Comparison of ENCODE assay signal across 11 mouse cellular contexts in the genomic region with DNA sequence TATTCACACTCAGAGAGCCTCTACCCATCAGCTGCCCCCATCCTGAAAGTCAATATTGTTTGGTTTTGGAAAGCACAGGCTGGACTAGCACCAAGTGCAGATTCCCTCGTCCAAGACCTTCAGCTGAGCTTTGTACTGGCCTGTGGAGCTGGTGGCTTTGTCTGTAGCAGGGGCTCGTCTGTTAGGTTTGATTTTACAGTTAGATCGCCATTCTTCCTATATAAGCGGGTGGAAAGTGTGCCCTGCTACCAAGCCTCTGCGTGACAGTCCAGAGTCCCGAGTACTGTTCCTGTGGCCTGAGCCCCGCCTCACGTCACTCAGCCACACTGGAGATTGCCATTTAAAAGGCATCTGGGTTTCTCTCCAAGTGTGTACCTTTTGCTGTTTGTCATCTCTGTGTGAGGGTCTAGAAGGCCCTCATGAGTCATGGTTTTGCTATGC.
DNase-seq lines count a peak whose midpoint lies in the region; ATAC-seq and TF ChIP-seq lines count a peak whose summit lies in the region.
"Had no signal": no experiment of that assay in that cellular context is flagged by ENCODE, and none has a peak within 500 bp of the region (broad histone marks: within the 10 kb centered on the region; RNA-seq: fewer than 3 reads in every experiment).

No protein-coding gene starts in this region.

- H3K36me3 ChIP-seq in hindbrain, embryonic 10.5 days: no peaks in the 10 kb centered on the region
- no peaks in the 10 kb centered on the region for H3K36me3 ChIP-seq in hindbrain, embryonic 12.5 days
- H3K36me3 ChIP-seq in midbrain, embryonic 10.5 days: no peaks in the 10 kb centered on the region
- H3K36me3 ChIP-seq in midbrain, embryonic 13.5 days: no peaks in the 10 kb centered on the region
- H3K36me3 ChIP-seq in hindbrain, embryonic 15.5 days: no peaks in the 10 kb centered on the region
- no peaks in the 10 kb centered on the region for H3K36me3 ChIP-seq in stomach, postnatal 0 days (ENCODE audit: control insufficient read depth, insufficient read depth, low read length)
- H3K36me3 ChIP-seq: heart, embryonic 13.5 days had no signal

- no peak for ATAC-seq in hindbrain, embryonic 12.5 days (ENCODE audit: low FRiP score)
- no peak for ATAC-seq in midbrain, embryonic 13.5 days
- no peak for ATAC-seq in hindbrain, embryonic 15.5 days (ENCODE audit: low FRiP score, low read depth)
- ATAC-seq in stomach, postnatal 0 days (ENCODE audit: low FRiP score, low TSS enrichment): no peak

- no peak for TF ChIP-seq EP300 in stomach, postnatal 0 days (optimal IDR thresholded peaks at IDR 0.05)

- no peaks in the 10 kb centered on the region for H3K27me3 ChIP-seq in hindbrain, embryonic 10.5 days (ENCODE audit: insufficient read depth, poor library complexity, severe bottlenecking)
- no peaks in the 10 kb centered on the region for H3K27me3 ChIP-seq in hindbrain, embryonic 12.5 days
- no peaks in the 10 kb centered on the region for H3K27me3 ChIP-seq in midbrain, embryonic 10.5 days (ENCODE audit: low read depth, poor library complexity, severe bottlenecking)
- H3K27me3 ChIP-seq in midbrain, embryonic 13.5 days: no peaks in the 10 kb centered on the region
- H3K27me3 ChIP-seq in hindbrain, embryonic 15.5 days: no peaks in the 10 kb centered on the region
- no peaks in the 10 kb centered on the region for H3K27me3 ChIP-seq in stomach, postnatal 0 days (ENCODE audit: control insufficient read depth, insufficient read depth, low read length)
- H3K27me3 ChIP-seq: heart, embryonic 13.5 days had no signal

- no peaks in the 10 kb centered on the region for H3K9me3 ChIP-seq in hindbrain, embryonic 10.5 days
- no peaks in the 10 kb centered on the region for H3K9me3 ChIP-seq in hindbrain, embryonic 12.5 days (replicated peaks)
- H3K9me3 ChIP-seq in midbrain, embryonic 10.5 days (replicated peaks): no peaks in the 10 kb centered on the region
- no peaks in the 10 kb centered on the region for H3K9me3 ChIP-seq in midbrain, embryonic 13.5 days
- no peaks in the 10 kb centered on the region for H3K9me3 ChIP-seq in hindbrain, embryonic 15.5 days
- no peaks in the 10 kb centered on the region for H3K9me3 ChIP-seq in stomach, postnatal 0 days (ENCODE audit: control insufficient read depth, low read length)
- H3K9me3 ChIP-seq: heart, embryonic 13.5 days had no signal

- H3K4me3 ChIP-seq in hindbrain, embryonic 10.5 days: no peak overlapping the region
- H3K4me3 ChIP-seq in hindbrain, embryonic 12.5 days: no peak overlapping the region
- no peak overlapping the region for H3K4me3 ChIP-seq in midbrain, embryonic 10.5 days
- no peak overlapping the region for H3K4me3 ChIP-seq in midbrain, embryonic 13.5 days (replicated peaks)
- no peak overlapping the region for H3K4me3 ChIP-seq in hindbrain, embryonic 15.5 days
- no peak overlapping the region for H3K4me3 ChIP-seq in stomach, postnatal 0 days (ENCODE audit: low read depth, low read length)
- H3K4me3 ChIP-seq: heart, embryonic 13.5 days had no signal

- DNase-seq in hindbrain, embryonic 10.5 days (ENCODE audit: low spot score): no peak
- no peak for DNase-seq in midbrain, embryonic 10.5 days (ENCODE audit: low spot score)
- DNase-seq in stomach, postnatal 0 days (ENCODE audit: low spot score): no peak
- no peak for DNase-seq in left cerebral cortex, postnatal 4 days
- no peak for DNase-seq in adrenal gland, adult 8-10 months
- DNase-seq: kidney, adult 18-20 months; retina, postnatal 1 day had no signal

- no peak overlapping the region for H3K9ac ChIP-seq in hindbrain, embryonic 12.5 days
- no peak overlapping the region for H3K9ac ChIP-seq in midbrain, embryonic 13.5 days (replicated peaks)
- H3K9ac ChIP-seq in hindbrain, embryonic 15.5 days: no peak overlapping the region
- H3K9ac ChIP-seq in stomach, postnatal 0 days (ENCODE audit: low read length): 0 out of 2 replicates have a peak overlapping the region, but pooled peaks have one; percentile 5
- H3K9ac ChIP-seq: heart, embryonic 13.5 days had no signal

- TF ChIP-seq CTCF in stomach, postnatal 0 days (IDR thresholded peaks at IDR 0.05; ENCODE audit: low read depth): no peak

- peaks cover 12% of the 10 kb centered on the region for H3K4me1 ChIP-seq in hindbrain, embryonic 10.5 days (replicated peaks)
- H3K4me1 ChIP-seq in hindbrain, embryonic 12.5 days: peaks cover 6% of the 10 kb centered on the region
- peaks cover 9% of the 10 kb centered on the region for H3K4me1 ChIP-seq in midbrain, embryonic 10.5 days
- H3K4me1 ChIP-seq in midbrain, embryonic 13.5 days (replicated peaks): peaks cover 9% of the 10 kb centered on the region; the same call in 1 of the 2 replicates
- H3K4me1 ChIP-seq in hindbrain, embryonic 15.5 days (replicated peaks): peaks cover 14% of the 10 kb centered on the region; the same call in 1 of the 2 replicates
- no peaks in the 10 kb centered on the region for H3K4me1 ChIP-seq in stomach, postnatal 0 days (replicated peaks; ENCODE audit: control insufficient read depth, insufficient read depth)

- intact Hi-C loops in left cerebral cortex, postnatal 4 days (cut with DNase I): no loop called here

- H3K27ac ChIP-seq in hindbrain, embryonic 10.5 days: peak overlapping the region; percentile 9; the same call in 1 of the 2 replicates
- H3K27ac ChIP-seq in hindbrain, embryonic 12.5 days: no peak overlapping the region
- 0 out of 2 replicates have a peak overlapping the region, but pooled peaks have one; percentile 17 for H3K27ac ChIP-seq in midbrain, embryonic 10.5 days (replicated peaks)
- no peak overlapping the region for H3K27ac ChIP-seq in midbrain, embryonic 13.5 days
- peak overlapping the region; percentile 28; the same call in 1 of the 2 replicates for H3K27ac ChIP-seq in hindbrain, embryonic 15.5 days (replicated peaks)
- no peak overlapping the region for H3K27ac ChIP-seq in stomach, postnatal 0 days (replicated peaks)
- H3K27ac ChIP-seq: heart, embryonic 13.5 days had no signal

- no peak overlapping the region for H3K4me2 ChIP-seq in hindbrain, embryonic 12.5 days (replicated peaks)
- H3K4me2 ChIP-seq in midbrain, embryonic 13.5 days (replicated peaks): no peak overlapping the region
- no peak overlapping the region for H3K4me2 ChIP-seq in hindbrain, embryonic 15.5 days
- no peak overlapping the region for H3K4me2 ChIP-seq in stomach, postnatal 0 days (replicated peaks; ENCODE audit: low read depth)
- H3K4me2 ChIP-seq: heart, embryonic 13.5 days had no signal

- 73% methylated on average over 8 of the region's 8 CpGs for WGBS in hindbrain, embryonic 10.5 days
- WGBS in hindbrain, embryonic 12.5 days: 64% methylated on average over 8 of the region's 8 CpGs
- WGBS in midbrain, embryonic 10.5 days: 81% methylated on average over 8 of the region's 8 CpGs
- WGBS in midbrain, embryonic 13.5 days: 65% methylated on average over 8 of the region's 8 CpGs
- WGBS in hindbrain, embryonic 15.5 days: 57% methylated on average over 8 of the region's 8 CpGs
- WGBS in stomach, postnatal 0 days: 44% methylated on average over 8 of the region's 8 CpGs

Comparison
In these comparisons a context has a peak if more than half of its experiments do, and no peak if none do; other contexts are left out.
1. H3K27ac ChIP-seq: peak in hindbrain, embryonic 10.5 days (single experiment), midbrain, embryonic 10.5 days (single experiment) and hindbrain, embryonic 15.5 days (single experiment); none in hindbrain, embryonic 12.5 days (single experiment), midbrain, embryonic 13.5 days (single experiment) and stomach, postnatal 0 days (single experiment).